Mouse (Mus musculus) gastrocnemius, postnatal 36 days (tissue): ENCODE measurements at regions not wholly inside any gene's neighbourhood (a gene's known extent, or its start where the extent isn't known, plus 50 kb on each side); places are given as distances from the start of the nearest gene placed in this dataset.

Experiments used
- DNase-seq, 2 experiments: peaks; one replicate each; pipeline ENCODE4 v3.0.0; 2022
- intact Hi-C: fragments of 180-260 bp; cut with DNase I; formaldehyde crosslinking; loops from one replicate; pipeline ENCODE4 v1.15.1; 2025

DNA sequence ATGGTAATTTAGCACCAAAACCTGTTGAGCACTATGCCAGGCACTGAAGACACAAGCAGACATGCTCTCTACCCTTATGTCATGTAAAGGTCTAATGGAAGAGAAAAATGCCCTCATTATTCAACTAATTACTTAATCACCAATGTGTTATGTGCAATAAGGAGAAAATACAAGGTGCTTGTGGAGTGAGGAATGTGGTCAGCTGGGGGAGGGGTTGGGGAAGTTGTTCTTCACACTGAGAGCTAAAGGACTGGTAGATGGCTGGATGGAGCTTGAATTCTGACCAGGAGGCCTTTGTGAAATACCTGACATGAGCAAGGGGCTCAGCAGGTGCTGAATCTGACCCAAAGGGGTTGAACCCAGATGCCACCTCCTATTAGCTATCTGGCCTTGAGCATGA lies 300.1 kb upstream of the Acvr2a start:
- intact Hi-C loops = no loop called here
- no peak for DNase-seq

DNA sequence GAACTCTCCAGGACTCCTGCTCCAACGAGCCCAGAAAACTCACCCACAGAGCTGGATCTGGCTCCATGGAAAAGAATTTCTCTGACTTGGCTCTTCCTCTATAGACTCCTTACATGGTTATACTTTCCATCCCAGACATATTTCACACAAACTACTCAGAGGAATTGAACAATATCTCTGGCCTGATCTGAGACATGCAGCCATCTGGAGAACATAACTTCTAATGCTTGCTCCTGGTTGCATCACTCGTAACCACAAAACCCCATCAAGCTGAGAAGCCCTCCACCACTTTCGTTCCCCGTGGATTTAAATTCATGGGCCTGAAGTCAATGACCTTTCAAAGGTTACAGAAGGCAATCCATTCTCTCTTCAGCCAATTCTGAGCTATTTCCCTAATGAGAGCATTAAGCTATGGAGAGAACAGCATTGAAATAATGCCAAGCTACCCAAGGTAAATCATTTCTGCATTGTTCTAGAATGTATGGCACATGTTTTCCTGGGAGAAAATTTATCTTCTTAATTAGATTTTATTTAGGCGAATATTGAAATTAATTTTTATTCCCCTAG lies 294.0 kb upstream of the Acvr2a start:
- no peak for DNase-seq
- intact Hi-C loops = no loop called here

DNA sequence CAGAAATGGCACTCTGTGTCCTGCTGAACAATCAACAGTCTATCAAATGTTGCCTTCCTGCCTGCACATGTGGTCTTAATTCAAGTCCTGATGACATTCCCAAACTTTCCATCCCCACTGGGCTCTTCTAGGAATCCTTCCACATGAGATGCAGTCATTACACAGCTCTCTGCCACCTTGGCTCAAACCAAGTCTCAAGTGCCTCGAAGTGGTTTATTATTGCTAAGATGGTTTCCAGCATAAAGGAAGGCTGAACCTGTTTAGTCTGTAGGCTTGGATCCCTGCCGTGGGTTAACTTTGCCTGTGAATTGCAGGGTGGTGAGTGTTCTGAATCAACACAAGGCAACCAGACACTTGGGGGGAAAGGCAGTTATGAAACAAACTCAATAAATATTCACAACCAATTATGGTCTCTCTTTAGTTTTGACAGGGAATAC lies 293.4 kb upstream of the Acvr2a start:
- intact Hi-C loops = no loop called here
- DNase-seq = peak; percentile 21 to 67

DNA sequence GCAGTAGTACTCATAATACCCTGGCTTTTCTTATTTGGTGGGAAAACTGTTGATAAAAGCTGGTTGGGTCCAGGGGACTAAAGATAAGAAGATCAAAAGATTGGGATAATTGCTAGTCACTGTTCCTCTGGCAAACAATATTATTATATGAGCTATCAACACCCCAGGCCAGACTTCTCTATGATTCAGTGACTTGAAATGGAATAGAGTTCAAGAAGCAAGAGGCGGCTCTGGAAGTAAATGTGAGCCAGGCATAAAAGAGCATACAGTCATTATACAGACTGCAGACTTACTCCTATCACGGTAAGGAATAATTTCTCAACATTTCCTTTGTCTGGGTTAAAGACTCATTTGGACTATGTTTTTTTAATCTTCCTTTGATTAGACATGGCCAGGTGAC lies 278.5 kb upstream of the Acvr2a start:
- intact Hi-C loops = no loop called here

DNA sequence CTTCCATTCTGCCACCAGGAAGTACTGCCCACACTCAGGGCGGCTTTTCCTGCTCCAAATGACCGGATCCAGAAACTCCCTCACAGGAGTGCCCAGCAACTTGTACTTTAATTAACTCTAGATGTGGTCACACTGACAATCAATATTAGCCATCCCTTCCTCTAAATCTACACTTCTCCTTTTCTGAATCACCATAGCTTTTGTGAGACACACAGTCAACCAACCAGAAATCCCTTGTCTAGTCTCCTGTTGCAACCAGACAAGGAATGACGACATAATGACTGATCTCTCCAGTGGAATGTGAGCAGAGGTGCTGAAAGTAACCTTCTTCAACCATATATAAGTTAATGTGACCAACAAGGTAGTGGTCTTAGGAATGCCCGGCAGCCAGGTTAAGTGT lies 277.0 kb upstream of the Acvr2a start:
- DNase-seq = no peak
- intact Hi-C loops = no loop called here

More for the DNA sequence above, 278.5 kb upstream of the Acvr2a start:
- DNase-seq = no peak

- DNase-seq = peak in 1 of 2 experiments; percentile 20
- intact Hi-C loops = no loop called here
Measured at GRCm38 (mm10) chr2:48538668-48539341, 275.1 kb upstream of the Acvr2a start.

GRCm38 (mm10) chr2:48539465-48540055 lies 274.3 kb upstream of the Acvr2a start:
- DNase-seq = peak; percentile 43 to 62
- intact Hi-C loops = no loop called here

- no peak for DNase-seq
- intact Hi-C loops = no loop called here
Measured at GRCm38 (mm10) chr2:48544377-48544776, 269.5 kb upstream of the Acvr2a start.

DNA sequence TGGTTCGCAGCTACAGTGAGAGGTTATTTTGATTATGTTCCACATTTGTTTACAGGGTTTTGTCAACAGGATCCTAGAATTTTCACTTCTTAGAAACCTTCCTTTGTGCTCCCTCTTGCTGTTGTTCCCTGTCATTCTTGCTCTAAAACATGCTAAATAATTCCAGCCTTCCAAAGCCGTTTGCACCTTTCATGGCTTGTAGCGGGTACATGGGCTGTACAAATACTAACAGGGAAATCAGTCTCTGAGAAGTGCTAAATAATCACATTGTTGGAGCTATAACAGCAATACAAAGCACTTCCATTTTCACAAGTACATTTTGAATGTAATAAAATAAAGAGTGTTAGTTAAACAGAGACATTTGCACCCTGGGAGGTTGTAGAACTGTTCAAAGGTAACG lies 268.8 kb upstream of the Acvr2a start:
- no peak for DNase-seq
- intact Hi-C loops = no loop called here

DNA sequence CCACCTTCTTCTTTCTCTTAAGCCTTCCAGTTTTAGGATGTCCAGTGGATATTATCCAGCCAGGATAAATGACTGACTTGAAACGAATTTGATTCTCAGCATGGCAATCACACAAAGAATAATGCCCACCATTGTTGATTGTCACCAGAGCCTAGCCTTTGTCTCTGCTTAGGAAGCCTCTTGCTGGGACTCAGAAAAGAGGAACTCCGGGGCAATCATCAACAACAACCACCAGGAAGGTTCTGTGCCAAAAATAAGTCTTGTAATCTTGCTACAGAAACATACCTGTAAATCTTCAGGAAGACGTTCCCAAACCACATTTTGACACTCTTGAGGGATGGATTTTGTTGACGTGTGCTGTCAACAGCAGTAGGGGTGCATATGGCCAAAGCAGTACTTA lies 268.2 kb upstream of the Acvr2a start:
- intact Hi-C loops = no loop called here
- no peak for DNase-seq

DNA sequence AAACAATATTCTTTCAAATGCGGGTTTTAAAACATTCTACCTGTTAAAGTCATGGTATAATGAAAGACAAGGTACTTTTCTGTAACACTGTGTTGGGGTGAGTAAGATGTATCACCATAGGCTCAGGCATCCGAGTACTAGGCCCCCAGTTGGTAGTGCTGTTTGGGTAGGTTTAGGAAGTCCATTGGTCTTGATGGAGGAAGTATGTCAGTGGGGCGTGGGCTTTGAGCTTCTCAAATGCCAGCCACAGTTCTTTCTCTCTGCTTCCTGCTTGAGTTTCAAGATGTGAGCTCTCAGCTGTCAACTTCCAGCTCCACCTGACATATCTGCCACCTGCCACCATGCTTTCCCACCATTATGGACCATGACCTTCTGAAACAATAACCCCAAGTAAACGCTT lies 267.7 kb upstream of the Acvr2a start:
- DNase-seq = no peak
- intact Hi-C loops = no loop called here

DNA sequence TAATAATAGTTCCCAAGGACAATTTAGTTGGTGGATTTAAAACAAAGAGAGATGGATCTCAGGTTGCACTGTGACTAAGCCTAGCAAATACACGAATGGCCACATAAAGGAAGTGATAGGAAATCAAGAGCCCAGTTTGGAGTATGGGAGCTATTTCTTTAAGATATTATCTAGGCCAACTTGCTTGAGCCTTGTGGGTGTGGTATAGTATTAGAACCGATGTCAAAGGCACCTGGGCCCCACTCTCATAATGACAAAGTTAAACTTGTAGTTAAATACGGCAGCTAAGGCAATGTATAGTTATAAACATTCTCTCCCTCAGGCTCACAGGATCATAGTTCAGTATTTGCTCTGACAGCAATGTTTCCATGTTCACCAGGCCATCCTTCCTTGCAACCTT lies 257.3 kb upstream of the Acvr2a start:
- intact Hi-C loops = loop anchor here (10.0 kb wide), 2 partner anchors 92 to 258 kb away; partner anchors contain the start of gene Acvr2a

DNA sequence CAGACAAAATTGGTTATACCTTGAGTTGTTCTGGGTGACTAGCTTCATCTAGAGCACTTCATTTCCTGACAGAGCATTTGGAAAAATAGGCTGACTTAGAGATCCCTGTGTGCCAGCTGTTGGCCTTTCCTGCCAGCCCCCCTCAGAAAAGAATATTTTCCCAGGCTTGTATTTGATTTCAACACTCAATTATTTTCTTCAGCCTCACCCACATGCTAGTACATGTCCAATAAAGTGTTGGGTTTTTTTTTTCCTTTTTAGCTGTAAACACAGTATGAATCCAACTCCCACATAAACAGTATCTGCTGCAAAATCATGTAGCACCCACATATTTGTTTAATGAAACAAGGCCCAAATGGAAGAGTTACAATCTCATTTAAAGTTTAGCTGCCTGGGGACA lies 256.8 kb upstream of the Acvr2a start:
- intact Hi-C loops = loop anchor here (10.0 kb wide), 2 partner anchors 92 to 258 kb away; partner anchors contain the start of gene Acvr2a
- DNase-seq = no peak

More for the DNA sequence above, 257.3 kb upstream of the Acvr2a start:
- DNase-seq = no peak

- intact Hi-C loops = loop anchor here (10.0 kb wide), 2 partner anchors 94 to 256 kb away; partner anchors contain the start of gene Acvr2a
- DNase-seq = peak in 1 of 2 experiments; percentile 34
Measured at GRCm38 (mm10) chr2:48558641-48559040, 255.3 kb upstream of the Acvr2a start.

- DNase-seq = no peak
- intact Hi-C loops = no loop called here
Measured at GRCm38 (mm10) chr2:48563636-48564035, 250.3 kb upstream of the Acvr2a start.

DNA sequence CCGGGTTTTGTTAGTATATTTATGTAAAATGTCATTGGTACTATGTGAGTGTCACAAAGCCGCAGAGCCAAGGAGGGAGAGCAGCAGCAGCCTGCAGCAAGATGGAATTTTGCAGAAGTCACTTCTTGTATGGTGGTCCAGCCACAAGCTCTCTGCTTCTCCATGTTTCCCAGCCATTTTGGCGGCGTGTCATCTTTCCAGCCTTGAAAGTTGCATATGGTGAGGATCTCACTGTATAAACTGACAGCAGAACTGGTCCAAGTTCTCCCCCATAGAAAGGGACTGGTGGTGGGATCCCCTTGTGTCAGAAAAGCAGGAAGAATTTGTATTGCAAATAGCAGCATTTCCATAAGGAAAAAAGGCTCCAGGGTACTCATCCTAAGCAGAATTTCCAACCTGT lies 249.7 kb upstream of the Acvr2a start:
- DNase-seq = no peak
- intact Hi-C loops = no loop called here

DNA sequence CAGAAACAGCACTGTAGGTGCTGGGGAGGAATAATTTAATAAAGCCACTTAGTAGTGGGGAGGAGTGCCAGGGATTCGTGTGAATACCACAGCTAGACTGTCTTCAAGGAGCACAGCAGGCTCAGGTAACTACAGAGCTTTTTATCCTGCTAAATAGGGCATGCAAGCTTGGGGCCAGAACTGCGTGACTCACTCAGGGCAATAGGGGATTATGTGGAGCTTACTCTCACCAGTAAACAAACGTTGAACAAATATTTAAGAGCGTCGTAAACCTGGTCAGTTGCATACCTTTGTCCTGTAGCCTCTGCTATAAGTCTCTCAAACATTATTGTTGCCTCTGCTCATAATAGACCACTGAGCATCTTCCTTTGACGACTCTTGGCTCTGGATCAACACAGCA lies 246.0 kb upstream of the Acvr2a start:
- intact Hi-C loops = no loop called here
- DNase-seq = no peak

GRCm38 (mm10) chr2:48586162-48586830 lies 227.6 kb upstream of the Acvr2a start:
- intact Hi-C loops = no loop called here
- no peak for DNase-seq

DNA sequence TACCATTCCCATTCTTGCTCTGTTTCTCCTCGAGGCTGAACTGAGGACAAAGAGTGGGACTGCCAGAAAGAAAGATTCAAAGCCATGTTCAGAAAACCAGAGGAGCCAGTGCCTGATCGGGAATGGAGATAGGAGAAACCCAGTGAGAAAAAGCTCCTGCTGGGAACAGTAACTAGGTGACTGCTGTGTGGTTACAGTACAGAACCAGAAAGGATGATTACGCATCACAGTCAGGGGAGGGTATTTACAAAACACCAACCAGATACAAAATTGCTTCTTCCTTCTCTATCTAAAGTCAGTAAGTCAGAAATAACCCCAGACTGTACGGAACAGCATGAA lies 227.1 kb upstream of the Acvr2a start:
- no peak for DNase-seq
- intact Hi-C loops = no loop called here

DNA sequence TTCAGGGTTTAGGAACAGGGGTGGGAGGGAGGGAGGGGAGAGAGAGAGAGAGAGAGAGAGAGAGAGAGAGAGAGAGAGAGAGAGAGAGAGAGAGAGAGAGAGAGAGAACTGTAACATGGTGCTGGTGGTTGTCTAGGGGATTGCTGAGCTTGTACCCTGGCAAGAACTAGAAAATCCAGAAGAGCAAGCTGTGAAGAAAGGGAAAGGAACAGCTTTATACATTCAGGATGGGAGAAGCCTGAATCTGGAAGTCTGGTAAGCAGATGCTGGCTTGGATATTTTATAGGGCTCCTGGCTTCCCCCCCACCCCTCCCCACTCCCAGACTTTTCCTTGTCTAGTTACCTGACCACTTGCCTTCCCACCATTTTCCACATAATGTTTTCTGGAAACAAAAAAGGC lies 224.2 kb upstream of the Acvr2a start:
- no peak for DNase-seq
- intact Hi-C loops = no loop called here

GRCm38 (mm10) chr2:48597793-48598583 lies 215.9 kb upstream of the Acvr2a start:
- intact Hi-C loops = no loop called here
- no peak for DNase-seq
